Mouse (Mus musculus) ES-E14 (cell line): Measurements from ENCODE around the gene Tvp23a.

Experiments
- CHD2 ChIP-seq: IDR thresholded peaks from 2 replicates; pipeline ENCODE4 v1.6.1; 2014; ENCODE audit warnings: mild to moderate bottlenecking, low read depth, low read length, inconsistent platforms
- HCFC1 ChIP-seq: IDR thresholded peaks from 2 replicates; pipeline ENCODE4 v1.6.1; 2012; ENCODE audit warnings: low read length, inconsistent platforms, borderline replicate concordance; ENCODE audit not compliant: insufficient read depth
- MAFK ChIP-seq: IDR thresholded peaks from 2 replicates; pipeline ENCODE4 v1.6.1; 2014; ENCODE audit warnings: mild to moderate bottlenecking, low read depth, low read length, inconsistent platforms; ENCODE audit not compliant: insufficient read depth
- ZC3H11A ChIP-seq: IDR thresholded peaks from 2 replicates; pipeline ENCODE4 v1.6.1; 2012; ENCODE audit warnings: low read depth, mild to moderate bottlenecking, inconsistent platforms, low read length, borderline replicate concordance
- ZNF384 ChIP-seq: IDR thresholded peaks from 2 replicates; pipeline ENCODE4 v1.6.1; 2012; ENCODE audit warnings: low read depth, low read length, inconsistent platforms

DNA sequence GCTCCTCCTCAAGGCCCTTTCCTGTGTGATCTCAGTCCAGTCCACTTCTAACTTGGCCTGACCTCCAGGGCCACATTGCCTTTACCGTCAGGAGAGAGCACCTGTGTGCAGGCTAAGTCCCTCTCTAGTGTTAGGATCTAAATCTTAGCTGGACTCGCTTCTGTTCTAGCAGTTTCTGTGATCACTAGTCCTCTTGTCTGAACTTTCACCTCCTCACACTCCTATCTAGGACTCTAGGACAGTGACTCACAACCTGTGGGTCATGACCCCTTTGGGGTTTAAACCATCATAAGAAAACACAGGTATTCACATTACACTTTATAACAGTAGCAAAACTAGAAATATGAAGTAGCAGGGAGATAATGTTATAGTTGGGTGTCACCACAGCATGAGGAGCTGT lies 4.7 kb upstream of the Tvp23a start:
- TF ChIP-seq CHD2 (no peak), ZNF384 (no peak), MAFK (no peak), HCFC1 (no peak), ZC3H11A (no peak)
